Mouse (Mus musculus): ENCODE results near the gene Olfr1218. TPM values are rescaled to one million over a fixed set of nuclear protein-coding genes. Genes with fewer than 3 reads are reported as not detected.

Olfr1218 gene
- polyA plus RNA-seq (2012; rRNA removed): not detected in 2 replicates

GRCm38 (mm10) chr2:89061087-89061486, at the start of gene Olfr1218:
TSS of gene Olfr1218 (minus strand) at chr2:89061187.

GRCm38 (mm10) chr2:89106735-89107134, 45.7 kb upstream of the Olfr1218 start, which contains the start of gene Olfr1220:
TSS of gene Olfr1220 (minus strand) at chr2:89106835.

GRCm38 (mm10) chr2:89083413-89083812, 22.4 kb upstream of the Olfr1218 start, which contains the start of gene Olfr1219:
TSS of gene Olfr1219 (minus strand) at chr2:89083513.

GRCm38 (mm10) chr2:89031965-89032364, 29.0 kb downstream of the Olfr1218 start, which contains the start of gene Olfr1217:
TSS of gene Olfr1217 (minus strand) at chr2:89032065.

GRCm38 (mm10) chr2:89018240-89018639, 42.7 kb downstream of the Olfr1218 start, which contains the start of gene Olfr1216:
TSS of gene Olfr1216 (minus strand) at chr2:89018340.

GRCm38 (mm10) chr2:89006873-89007272, 54.1 kb downstream of the Olfr1218 start, which contains the start of gene Olfr1215:
TSS of gene Olfr1215 (minus strand) at chr2:89006973.

Other genes with a start within 250 kb of the Olfr1218 start
- not detected in 2 replicates for gene Olfr1202, start 246.7 kb downstream of the Olfr1218 start, polyA plus RNA-seq (2012; rRNA removed)
- not detected in 2 replicates for gene Olfr1205, start 231.4 kb downstream of the Olfr1218 start, polyA plus RNA-seq (2012; rRNA removed)
- not detected in 2 replicates for gene Olfr1204, start 211.9 kb downstream of the Olfr1218 start, polyA plus RNA-seq (2012; rRNA removed)
- gene Olfr1206, start 198.0 kb downstream of the Olfr1218 start, polyA plus RNA-seq (2012; rRNA removed): not detected in 2 replicates
- not detected in 2 replicates for gene Olfr1208, start 158.9 kb downstream of the Olfr1218 start, polyA plus RNA-seq (2012; rRNA removed)
- not detected in 2 replicates for gene Olfr1209, start 146.0 kb downstream of the Olfr1218 start, polyA plus RNA-seq (2012; rRNA removed)
- gene Olfr1211, start 123.1 kb downstream of the Olfr1218 start, polyA plus RNA-seq (2012; rRNA removed): not detected in 2 replicates
- not detected in 2 replicates for gene Olfr1212, start 107.2 kb downstream of the Olfr1218 start, polyA plus RNA-seq (2012; rRNA removed)
- not detected in 2 replicates for gene Gm13762, start 80.9 kb downstream of the Olfr1218 start, polyA plus RNA-seq (2012; rRNA removed)
- not detected in 2 replicates for gene Olfr1214, start 68.5 kb downstream of the Olfr1218 start, polyA plus RNA-seq (2012; rRNA removed)
- gene Olfr1215, start 54.2 kb downstream of the Olfr1218 start, polyA plus RNA-seq (2012; rRNA removed): not detected in 2 replicates
- gene Olfr1216, start 42.8 kb downstream of the Olfr1218 start, polyA plus RNA-seq (2012; rRNA removed): not detected in 2 replicates
- gene Olfr1217, start 29.1 kb downstream of the Olfr1218 start, polyA plus RNA-seq (2012; rRNA removed): not detected in 2 replicates
- gene Olfr1219, start 22.3 kb upstream of the Olfr1218 start, polyA plus RNA-seq (2012; rRNA removed): not detected in 2 replicates
- gene Olfr1220, start 45.6 kb upstream of the Olfr1218 start, polyA plus RNA-seq (2012; rRNA removed): not detected in 2 replicates
- not detected in 2 replicates for gene Olfr1221, start 56.1 kb upstream of the Olfr1218 start, polyA plus RNA-seq (2012; rRNA removed)
- gene Olfr1222, start 71.9 kb upstream of the Olfr1218 start, polyA plus RNA-seq (2012; rRNA removed): not detected in 2 replicates
- gene Olfr1223, start 90.4 kb upstream of the Olfr1218 start, polyA plus RNA-seq (2012; rRNA removed): not detected in 2 replicates
- gene Olfr1224-ps1, start 102.9 kb upstream of the Olfr1218 start, polyA plus RNA-seq (2012; rRNA removed): not detected in 2 replicates
- gene Olfr1225, start 113.5 kb upstream of the Olfr1218 start, polyA plus RNA-seq (2012; rRNA removed): not detected in 2 replicates
- gene Olfr1226, start 138.9 kb upstream of the Olfr1218 start, polyA plus RNA-seq (2012; rRNA removed): not detected in 2 replicates
- gene Olfr1228, start 192.9 kb upstream of the Olfr1218 start, polyA plus RNA-seq (2012; rRNA removed): not detected in 2 replicates
- gene Olfr1229, start 226.8 kb upstream of the Olfr1218 start, polyA plus RNA-seq (2012; rRNA removed): not detected in 2 replicates
- gene Olfr1230, start 236.1 kb upstream of the Olfr1218 start, polyA plus RNA-seq (2012; rRNA removed): not detected in 2 replicates
- not detected in 2 replicates for gene Olfr1231, start 245.9 kb upstream of the Olfr1218 start, polyA plus RNA-seq (2012; rRNA removed)

Measured in liver, embryonic 14 days (tissue).